Mouse (Mus musculus): ENCODE results near the gene Gm17387.

DNA sequence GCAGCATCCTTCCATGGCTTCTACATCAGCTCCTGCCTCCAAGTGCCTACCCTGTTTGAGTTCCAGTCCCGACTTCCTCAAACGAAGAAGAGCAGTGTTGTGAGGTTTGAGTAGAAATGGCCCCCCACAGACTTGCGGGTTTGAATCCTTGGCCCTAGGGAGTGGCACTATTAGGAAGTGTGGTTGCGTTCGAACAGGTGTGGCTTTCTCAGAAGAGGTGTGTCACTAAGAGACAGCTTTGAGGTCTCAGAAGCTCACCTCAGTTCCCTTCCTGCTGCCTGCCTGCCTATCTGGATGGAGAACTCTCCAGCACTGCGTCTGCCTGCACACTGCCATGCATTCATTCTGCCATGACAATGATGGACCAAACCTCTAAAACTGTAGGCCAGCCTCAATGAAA, 22.5 kb upstream of the Gm17387 start:
- TF ChIP-seq POLR2A (IDR thresholded peaks at IDR 0.05; ENCODE audit: borderline replicate concordance, low read depth, low read length), result no peak
- no peak for TF ChIP-seq CTCF (IDR thresholded peaks at IDR 0.05; ENCODE audit: low read depth, low read length)
